Mouse (Mus musculus) olfactory bulb, adult 2 months (tissue): ENCODE results near the gene Olfr465-ps1. TPM values are rescaled to one million over a fixed set of nuclear protein-coding genes. Genes with fewer than 3 reads are reported as not detected.

ENCODE experiments used
- H3K27ac ChIP-seq: fragments of 200-500 bp; 2 replicates; pipeline ENCODE4 v1.5.1; 2012; ENCODE audit warnings: low read depth, low read length; ENCODE audit not compliant: insufficient read depth
- H3K4me1 ChIP-seq: fragments of 200-500 bp; 2 replicates; pipeline ENCODE4 v1.6.1; 2012; ENCODE audit warnings: low read length; ENCODE audit not compliant: control insufficient read depth, insufficient read depth
- H3K4me3 ChIP-seq: fragments of 200-500 bp; 2 replicates; pipeline ENCODE4 v1.5.1; 2012; ENCODE audit warnings: mild to moderate bottlenecking, low read depth, low read length, moderate library complexity; ENCODE audit not compliant: insufficient read depth
- CTCF ChIP-seq: fragments of 200-500 bp; IDR thresholded peaks from 2 replicates; pipeline ENCODE4 v1.5.1; 2012; ENCODE audit warnings: low read depth, mild to moderate bottlenecking, low read length, moderate library complexity; ENCODE audit not compliant: insufficient read depth
- POLR2A ChIP-seq: fragments of 200-500 bp; IDR thresholded peaks from 2 replicates; pipeline ENCODE4 v1.6.1; 2012; ENCODE audit warnings: mild to moderate bottlenecking, low read depth, low read length, moderate library complexity; ENCODE audit not compliant: insufficient read depth
- WGBS: fragments of 180-500 bp; shearing (Covaris S2); methylation state at CpG from one replicate; pipeline ENCODE4 v1.1.7; 2018; 5-methylcytosine and 5-hydroxymethylcytosine counted together
- polyA plus RNA-seq: library from polyadenylated mRNA; stranded (reverse); fragments of >200 nt; gene quantifications from 2 replicates; pipeline ENCODE4 v1.2.4, GENCODE M21; 2012; ENCODE audit warnings: low replicate concordance; ENCODE audit not compliant: missing spikeins, insufficient read depth, insufficient read length

Olfr465-ps1 gene
- not detected in 2 replicates for polyA plus RNA-seq

GRCm38 (mm10) chr13:65137789-65138188 is at the start of gene Olfr465-ps1:
TSS of gene Olfr465-ps1 (plus strand) at chr13:65138089.
- H3K4me3 ChIP-seq: no peak within 1 kb of the TSS
- TF ChIP-seq POLR2A: no peak
- no peak for TF ChIP-seq CTCF
- 82% methylated on average over 4 of the region's 4 CpGs for WGBS
- no peak within 1 kb of the TSS for H3K27ac ChIP-seq
- H3K4me1 ChIP-seq: no peaks in the 10 kb centered on the region

- H3K4me3 ChIP-seq: no peak overlapping the region
- no peak overlapping the region for H3K27ac ChIP-seq
- no peaks in the 10 kb centered on the region for H3K4me1 ChIP-seq
- TF ChIP-seq POLR2A: no peak
- TF ChIP-seq CTCF: no peak
- WGBS: 97% methylated on average over 4 of the region's 4 CpGs
These were observed 42.0 kb upstream of the Olfr465-ps1 start for GRCm38 (mm10) chr13:65095923-65096322.

- Histone ChIP-seq H3K4me1 (no peaks in the 10 kb centered on the region), H3K4me3 (no peak overlapping the region), H3K27ac (no peak overlapping the region)
- TF ChIP-seq CTCF (no peak), POLR2A (no peak)
These were observed 40.9 kb upstream of the Olfr465-ps1 start for GRCm38 (mm10) chr13:65097018-65097417.

- H3K4me1 ChIP-seq: no peaks in the 10 kb centered on the region
- 96% methylated on average over 9 of the region's 9 CpGs for WGBS
- H3K27ac ChIP-seq: no peak overlapping the region
- TF ChIP-seq CTCF: no peak
- TF ChIP-seq POLR2A: no peak
- no peak overlapping the region for H3K4me3 ChIP-seq
These were observed 37.2 kb upstream of the Olfr465-ps1 start for GRCm38 (mm10) chr13:65100678-65101077.

GRCm38 (mm10) chr13:65101232-65101631 is 36.7 kb upstream of the Olfr465-ps1 start:
- no peak overlapping the region for H3K4me3 ChIP-seq
- WGBS: 86% methylated on average over 3 of the region's 3 CpGs
- no peak overlapping the region for H3K27ac ChIP-seq
- TF ChIP-seq CTCF: no peak
- TF ChIP-seq POLR2A: no peak
- H3K4me1 ChIP-seq: no peaks in the 10 kb centered on the region

GRCm38 (mm10) chr13:65111961-65112360 is 25.9 kb upstream of the Olfr465-ps1 start:
- Histone ChIP-seq H3K4me1 (peaks cover 2% of the 10 kb centered on the region; the same call in 1 of the 2 replicates), H3K27ac (no peak overlapping the region), H3K4me3 (peak overlapping the region; percentile 96)
- WGBS: under 1% methylated on average over 5 of the region's 5 CpGs
- TF ChIP-seq POLR2A (no peak), CTCF (no peak)

GRCm38 (mm10) chr13:65112459-65113110 is 25.3 kb upstream of the Olfr465-ps1 start, which contains the start of gene Mfsd14b:
TSS of gene Mfsd14b (minus strand) at chr13:65112975.
- H3K27ac ChIP-seq: peak within 1 kb of the TSS; percentile 69
- peak; percentile 86 for TF ChIP-seq POLR2A
- TF ChIP-seq CTCF: no peak
- peaks cover 2% of the 10 kb centered on the region; the same call in 1 of the 2 replicates for H3K4me1 ChIP-seq
- WGBS: under 1% methylated on average over 60 of the region's 60 CpGs
- peak within 1 kb of the TSS; percentile 96 for H3K4me3 ChIP-seq

GRCm38 (mm10) chr13:65113239-65113638 is 24.6 kb upstream of the Olfr465-ps1 start:
- WGBS: 57% methylated on average over 3 of the region's 3 CpGs
- Histone ChIP-seq H3K4me1 (peaks cover 2% of the 10 kb centered on the region; the same call in 1 of the 2 replicates), H3K4me3 (peak overlapping the region; percentile 96), H3K27ac (peak overlapping the region; percentile 42; the same call in 1 of the 2 replicates)
- no peak for TF ChIP-seq CTCF
- TF ChIP-seq POLR2A: no peak

- 65% methylated on average over 3 of the region's 3 CpGs for WGBS
- Histone ChIP-seq H3K4me1 (no peaks in the 10 kb centered on the region), H3K27ac (no peak overlapping the region), H3K4me3 (no peak overlapping the region)
- no peak for TF ChIP-seq CTCF
- TF ChIP-seq POLR2A: no peak
These were observed 16.9 kb upstream of the Olfr465-ps1 start for GRCm38 (mm10) chr13:65120984-65121383.
